Mouse (Mus musculus) retina, adult 2 months (tissue): Measurements from ENCODE around the gene BC051142.
"Not testable (repeated sequence)": the region's sequence is repeated elsewhere in the genome, so short reads cannot be mapped to it uniquely, and the experiment has no call there.

ENCODE experiments used
- DNase-seq: peaks from one replicate; pipeline ENCODE4 v3.0.0-alpha.2; 2012; ENCODE audit warnings: low read depth, low spot score

Gene BC051142

GRCm38 (mm10) chr17:34398058-34398710, 436 bp upstream of the BC051142 start:
- peak; percentile 63 for DNase-seq

DNA sequence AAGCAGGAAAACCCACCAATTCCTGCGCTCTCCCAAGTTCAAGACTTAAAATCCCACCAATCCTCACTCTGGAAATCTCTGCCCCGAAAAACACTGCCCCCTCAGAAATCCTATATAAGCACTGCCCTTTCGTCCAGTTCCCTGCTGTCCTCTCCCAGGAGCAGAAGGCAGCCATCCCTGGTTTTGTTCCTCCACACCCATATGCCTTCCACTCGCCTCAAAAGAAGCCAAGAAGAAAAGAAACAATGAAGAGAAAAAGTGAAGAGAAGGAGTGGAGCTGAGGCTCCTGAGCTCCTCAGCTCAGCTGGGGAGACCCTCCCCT, 735 bp downstream of the BC051142 start:
- DNase-seq: no peak

DNA sequence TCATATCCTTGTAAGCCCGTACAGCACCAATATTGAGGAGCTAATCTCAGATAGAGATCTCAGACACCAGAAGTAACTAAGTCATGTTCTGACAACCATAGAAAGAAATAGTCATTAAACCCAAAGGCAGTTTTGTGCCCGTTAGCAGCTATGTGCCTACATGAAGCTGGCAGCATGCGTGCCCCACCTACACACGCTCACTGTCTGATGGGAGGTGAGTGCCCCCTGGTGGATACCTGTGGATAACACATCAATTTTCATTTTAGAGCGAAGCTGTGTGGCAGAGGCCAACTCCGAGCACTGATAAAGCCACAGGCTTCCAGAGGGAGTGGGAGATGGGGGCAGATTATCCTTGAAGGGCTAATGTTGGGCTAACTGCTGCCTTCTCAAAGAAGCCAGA, 12.5 kb downstream of the BC051142 start:
- DNase-seq: peak; percentile 45

- DNase-seq: no peak
These were observed 21.4 kb downstream of the BC051142 start for GRCm38 (mm10) chr17:34420014-34420413.

DNA sequence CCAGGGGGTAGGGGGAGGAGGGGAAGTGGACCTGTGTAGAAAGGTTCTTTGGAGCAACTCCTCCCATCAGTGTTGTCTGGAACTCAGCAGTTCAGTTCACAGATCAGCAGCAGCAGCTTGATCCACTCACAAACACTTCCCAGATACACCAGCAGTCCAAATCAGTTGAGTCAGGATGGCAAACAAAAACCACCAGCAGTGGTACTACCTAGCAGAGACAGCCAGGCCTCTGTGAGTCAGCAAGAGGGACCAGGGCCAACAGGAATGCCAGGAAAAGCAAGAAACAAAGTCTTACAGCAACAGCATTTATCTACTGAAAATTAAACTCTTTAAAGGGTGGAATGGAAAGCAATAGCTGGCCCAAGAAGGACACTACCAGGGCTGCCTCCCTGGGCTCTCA, 29.0 kb downstream of the BC051142 start:
- DNase-seq: no peak

- no peak for DNase-seq
These were observed 38.5 kb downstream of the BC051142 start for GRCm38 (mm10) chr17:34437120-34437519.

DNA sequence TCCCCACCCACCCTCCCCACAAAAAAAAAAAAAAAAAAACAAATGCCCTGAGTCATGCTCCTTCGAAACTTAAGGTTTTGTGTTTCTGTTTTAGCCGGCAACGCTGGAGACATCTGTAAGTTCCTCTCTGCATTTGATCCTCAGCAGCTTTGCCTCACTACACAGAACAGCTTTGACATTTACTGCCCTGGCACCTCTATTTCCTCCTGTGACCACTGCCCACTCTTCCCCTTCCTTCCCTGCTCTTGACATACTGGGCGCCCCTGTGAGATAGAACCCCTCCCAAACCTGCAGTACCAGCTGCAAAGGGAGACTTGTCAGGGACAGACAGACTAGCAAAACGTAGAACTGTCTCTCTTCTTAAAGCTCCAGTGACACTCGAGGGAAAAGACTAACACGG, 39.0 kb downstream of the BC051142 start:
- DNase-seq: no peak

DNA sequence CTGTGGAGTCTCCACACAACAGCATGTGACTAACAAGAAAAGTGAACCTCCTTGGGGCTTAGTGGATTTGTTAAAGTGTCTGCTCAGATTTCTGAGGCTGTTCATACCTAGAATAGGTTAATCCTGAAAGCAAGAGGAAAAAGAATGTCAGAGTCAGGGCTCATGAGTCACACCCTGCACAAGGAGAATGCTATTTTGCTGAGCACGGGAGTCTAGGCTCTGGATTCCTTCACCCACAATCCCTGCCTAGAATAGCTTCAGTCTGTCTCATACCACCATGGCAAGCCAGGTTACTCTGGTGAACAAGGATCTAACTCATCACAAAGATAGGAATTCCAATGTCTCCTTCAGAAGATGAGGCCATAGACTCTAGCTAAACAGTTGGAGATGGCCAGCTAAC, 40.0 kb downstream of the BC051142 start:
- no peak for DNase-seq

- peak; percentile 22 for DNase-seq
These were observed 41.2 kb downstream of the BC051142 start for GRCm38 (mm10) chr17:34439795-34440194.

GRCm38 (mm10) chr17:34441990-34442389, 43.4 kb downstream of the BC051142 start:
- no peak for DNase-seq

- DNase-seq: no peak
These were observed 49.9 kb downstream of the BC051142 start for GRCm38 (mm10) chr17:34448473-34449041.

GRCm38 (mm10) chr17:34457668-34458067, 59.0 kb downstream of the BC051142 start:
- no peak for DNase-seq

DNA sequence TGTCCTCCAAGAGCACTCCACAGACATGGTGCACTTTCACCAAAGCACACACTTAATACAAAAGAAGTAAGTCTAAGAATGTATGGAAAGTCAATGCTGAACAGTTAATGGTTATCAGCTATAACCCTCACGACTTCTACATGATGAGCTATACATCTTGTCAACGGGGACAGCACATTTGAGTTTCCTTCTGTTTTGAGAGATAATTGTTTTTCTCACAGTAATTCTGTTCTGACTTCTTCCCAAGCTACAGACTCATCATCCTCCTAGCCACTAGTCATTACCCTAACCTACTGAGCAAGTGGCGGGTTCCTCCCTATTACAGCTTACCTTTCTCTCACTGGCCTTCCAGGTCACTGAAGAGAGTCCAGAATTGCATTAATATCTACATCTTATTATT, 60.6 kb downstream of the BC051142 start:
- DNase-seq: no peak

GRCm38 (mm10) chr17:34465906-34466305, 67.3 kb downstream of the BC051142 start:
- not testable (repeated sequence) for DNase-seq

DNA sequence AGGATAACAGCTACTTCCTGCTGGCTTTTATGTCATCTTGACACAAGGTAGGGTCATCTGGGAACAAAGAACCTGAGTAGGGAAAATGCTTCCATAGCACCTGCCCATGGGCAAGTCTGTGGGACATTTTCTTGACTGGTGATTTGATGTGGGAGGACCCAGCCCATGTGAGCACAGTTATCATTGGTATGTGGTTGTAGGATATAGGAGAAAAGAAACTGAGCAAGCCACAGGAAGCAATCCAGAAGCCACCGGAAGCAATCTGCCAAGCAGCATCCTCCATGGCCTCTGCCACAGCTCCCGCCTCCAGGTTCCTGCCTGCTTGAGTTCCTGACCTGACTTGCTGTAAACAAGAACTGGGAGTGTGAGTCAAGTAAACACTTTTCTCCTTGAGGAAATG, 71.9 kb downstream of the BC051142 start:
- no peak for DNase-seq

DNA sequence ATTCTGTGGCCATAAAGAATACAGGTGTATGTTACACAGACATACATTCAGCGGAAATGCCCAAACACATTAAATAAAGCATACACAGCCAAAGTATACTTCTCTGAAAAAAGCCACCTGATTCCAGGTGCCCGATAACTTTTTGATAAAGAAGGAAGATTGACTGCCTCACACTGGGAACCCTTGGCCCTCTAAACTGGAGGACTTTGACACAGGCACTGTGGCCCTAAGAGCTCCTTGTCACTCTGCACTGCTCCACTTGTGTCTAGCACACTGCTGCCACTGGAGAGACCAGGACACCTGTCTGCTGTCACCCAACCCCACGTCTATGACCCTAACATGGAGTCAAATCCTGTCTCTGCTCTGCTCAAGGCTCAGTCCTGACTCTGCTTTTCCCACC, 76.4 kb downstream of the BC051142 start:
- no peak for DNase-seq

DNA sequence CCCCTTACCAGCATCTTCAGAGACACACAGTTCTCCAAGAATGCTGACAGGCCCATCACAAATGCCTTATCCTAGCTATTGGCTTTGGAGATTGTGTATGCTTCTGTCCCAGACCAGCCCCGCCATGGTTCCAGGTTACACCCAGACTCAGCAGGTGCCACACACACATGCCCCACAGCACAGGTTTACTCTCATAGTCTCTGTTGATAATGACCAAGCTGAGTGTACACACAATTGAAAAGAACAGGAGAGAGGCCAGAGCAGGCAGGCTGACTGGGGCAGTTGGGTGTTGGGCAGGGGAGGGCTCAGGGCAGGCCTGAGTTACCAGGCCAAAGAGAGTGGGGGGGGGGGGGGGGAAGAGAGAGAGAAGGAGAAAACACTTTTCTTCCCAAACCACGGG, 77.8 kb downstream of the BC051142 start:
- DNase-seq: no peak

DNA sequence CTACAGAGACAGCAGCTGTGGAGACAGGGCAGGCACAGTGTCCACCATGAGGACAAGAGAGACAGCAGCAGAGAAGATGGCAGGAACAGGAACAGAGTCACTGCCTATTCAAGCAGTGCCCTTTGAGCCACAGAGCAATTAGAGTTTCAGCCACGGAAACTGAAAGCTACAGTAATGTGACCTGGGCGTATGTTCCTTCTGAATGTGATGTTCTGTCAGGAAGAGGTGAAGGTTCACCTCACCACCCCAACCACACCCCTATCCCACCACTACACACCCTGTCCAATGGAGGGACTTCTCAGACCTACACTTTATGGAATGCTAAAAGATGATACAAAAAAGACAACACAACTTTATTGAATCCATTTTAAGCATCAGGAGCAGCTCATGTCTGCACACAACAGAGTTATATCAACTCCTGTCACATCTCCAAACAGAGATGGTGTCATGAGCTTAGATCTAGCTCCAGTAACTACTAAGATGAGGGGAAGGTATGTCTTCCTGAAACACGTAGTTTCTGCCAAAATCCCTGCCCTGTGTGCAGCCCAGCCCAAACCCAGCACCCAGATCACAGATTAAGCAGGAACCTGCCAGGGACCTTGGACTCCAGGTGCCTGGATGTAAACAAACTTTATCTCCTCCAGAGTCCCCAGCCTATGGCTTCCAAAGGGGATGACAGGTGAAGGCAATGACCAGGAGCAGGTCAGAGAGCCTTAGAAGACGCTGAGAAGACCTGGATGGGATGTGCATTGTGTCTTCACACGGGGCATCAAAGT, 78.8 kb downstream of the BC051142 start, which contains the start of gene Btnl4:
Btnl4 (minus strand) TSS at position 81 of the 776 bp plus-strand sequence.
- DNase-seq: not testable (repeated sequence)

- no peak for DNase-seq
These were observed 94.2 kb downstream of the BC051142 start for GRCm38 (mm10) chr17:34492796-34493195.

DNA sequence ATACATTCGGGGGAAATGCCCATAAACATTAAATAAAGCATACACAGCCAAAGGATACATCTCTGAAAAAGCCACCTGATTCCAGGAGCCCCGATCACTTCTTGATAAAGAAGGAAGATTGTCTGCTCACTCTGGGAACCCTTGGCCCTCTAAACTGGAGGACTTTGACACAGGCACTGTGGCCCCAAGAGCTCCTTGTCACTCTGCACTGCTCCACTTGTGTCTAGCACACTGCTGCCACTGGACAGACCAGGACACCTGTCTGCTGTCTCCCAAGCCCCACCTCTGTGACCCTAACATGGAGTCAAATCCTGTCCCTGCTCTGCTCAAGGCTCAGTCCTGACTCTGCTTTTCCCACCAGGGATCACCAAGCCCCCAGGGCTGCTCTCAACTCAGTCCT, 96.5 kb downstream of the BC051142 start:
- DNase-seq: not testable (repeated sequence)

DNA sequence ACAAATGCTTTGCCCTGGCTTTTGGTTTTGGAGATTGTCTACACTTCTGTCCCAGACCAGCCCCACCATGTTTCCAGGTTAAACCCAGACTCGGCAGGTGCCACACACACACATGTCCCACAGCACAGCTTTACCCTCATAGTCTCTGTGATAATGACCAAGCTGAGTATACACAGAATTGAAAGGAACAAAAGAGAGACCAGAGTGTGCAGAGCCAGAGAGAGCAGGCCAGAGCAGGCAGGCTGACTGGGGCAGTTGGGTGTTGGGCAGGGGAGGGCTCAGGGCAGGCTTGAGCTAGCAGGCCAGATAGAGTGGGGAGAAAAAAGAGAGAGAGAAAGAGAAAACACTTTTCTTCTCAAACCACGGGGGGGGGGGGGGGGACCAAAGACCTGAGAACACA, 97.9 kb downstream of the BC051142 start:
- DNase-seq: no peak

- not testable (repeated sequence) for DNase-seq
These were observed 98.7 kb downstream of the BC051142 start for GRCm38 (mm10) chr17:34497319-34497718.

DNA sequence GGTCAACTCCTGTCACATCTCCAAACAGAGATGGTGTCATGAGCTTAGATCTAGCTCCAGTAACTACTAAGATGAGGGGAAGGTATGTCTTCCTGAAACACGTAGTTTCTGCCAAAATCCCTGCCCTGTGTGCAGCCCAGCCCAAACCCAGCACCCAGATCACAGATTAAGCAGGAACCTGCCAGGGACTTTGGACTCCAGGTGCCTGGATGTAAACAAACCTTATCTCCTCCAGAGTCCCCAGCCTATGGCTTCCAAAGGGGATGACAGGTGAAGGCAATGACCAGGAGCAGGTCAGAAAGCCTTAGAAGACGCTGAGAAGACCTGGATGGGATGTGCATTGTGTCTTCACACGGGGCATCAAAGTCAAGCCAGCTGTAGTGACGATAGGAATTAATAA, 99.1 kb downstream of the BC051142 start:
- DNase-seq: not testable (repeated sequence)
